In genomic region chr4:128048716-128049115, GRCm38 (mm10) we compare ENCODE assay signal across 22 mouse cellular contexts.
DNase-seq lines count a peak whose midpoint lies in the region; ATAC-seq and TF ChIP-seq lines count a peak whose summit lies in the region.
"Had no signal": no experiment of that assay in that cellular context is flagged by ENCODE, and none has a peak within 500 bp of the region (broad histone marks: within the 10 kb centered on the region; RNA-seq: fewer than 3 reads in every experiment).

No protein-coding gene starts in this region.

- 78% methylated on average over 1 of the region's 1 CpGs for WGBS in hindbrain, embryonic 14.5 days
- WGBS in hindbrain, embryonic 12.5 days = 87% methylated on average over 1 of the region's 1 CpGs
- WGBS in hindbrain, postnatal 0 days = 58% methylated on average over 1 of the region's 1 CpGs
- WGBS in hindbrain, embryonic 11.5 days = 92% methylated on average over 1 of the region's 1 CpGs

- ATAC-seq in hindbrain, embryonic 14.5 days (ENCODE audit: low FRiP score) = peak; percentile 14; the same call in 1 of the 2 replicates
- no peak for ATAC-seq in hindbrain, embryonic 12.5 days (ENCODE audit: low FRiP score)
- ATAC-seq in hindbrain, postnatal 0 days = no peak
- ATAC-seq in hindbrain, embryonic 11.5 days (ENCODE audit: low FRiP score) = no peak
- ATAC-seq: activated CD4-positive, CD25-positive, alpha-beta regulatory T cell, adult 4 months; CD4-positive, CD25-positive, alpha-beta regulatory T cell, adult 4 months; forebrain, embryonic 13.5 days; forebrain, embryonic 15.5 days; forebrain, postnatal 0 days; Patski had no signal

- no peak overlapping the region for H3K9ac ChIP-seq in hindbrain, embryonic 14.5 days
- H3K9ac ChIP-seq in hindbrain, embryonic 12.5 days = no peak overlapping the region
- H3K9ac ChIP-seq in hindbrain, postnatal 0 days (replicated peaks; ENCODE audit: low read length) = no peak overlapping the region
- no peak overlapping the region for H3K9ac ChIP-seq in hindbrain, embryonic 11.5 days (ENCODE audit: low read depth, low read length)
- H3K9ac ChIP-seq: embryonic facial prominence, embryonic 12.5 days; forebrain, embryonic 13.5 days; forebrain, embryonic 15.5 days; forebrain, postnatal 0 days had no signal

- H3K36me3 ChIP-seq in hindbrain, embryonic 14.5 days (replicated peaks; ENCODE audit: control insufficient read depth, insufficient read depth) = no peaks in the 10 kb centered on the region
- H3K36me3 ChIP-seq in hindbrain, embryonic 12.5 days = no peaks in the 10 kb centered on the region
- no peaks in the 10 kb centered on the region for H3K36me3 ChIP-seq in hindbrain, postnatal 0 days (ENCODE audit: insufficient read depth, low read length)
- no peaks in the 10 kb centered on the region for H3K36me3 ChIP-seq in hindbrain, embryonic 11.5 days (ENCODE audit: control insufficient read depth, insufficient read depth, low read length)
- H3K36me3 ChIP-seq: embryonic facial prominence, embryonic 10.5 days; embryonic facial prominence, embryonic 12.5 days; forebrain, embryonic 15.5 days; G1E had no signal

- H3K27me3 ChIP-seq in hindbrain, embryonic 14.5 days (ENCODE audit: control insufficient read depth, insufficient read depth, low read length) = no peaks in the 10 kb centered on the region
- H3K27me3 ChIP-seq in hindbrain, embryonic 12.5 days = no peaks in the 10 kb centered on the region
- H3K27me3 ChIP-seq in hindbrain, postnatal 0 days (ENCODE audit: insufficient read depth, low read length) = no peaks in the 10 kb centered on the region
- H3K27me3 ChIP-seq in hindbrain, embryonic 11.5 days (ENCODE audit: control insufficient read depth, insufficient read depth, low read length) = no peaks in the 10 kb centered on the region
- H3K27me3 ChIP-seq: CH12.LX; embryonic facial prominence, embryonic 12.5 days; forebrain, embryonic 13.5 days; forebrain, embryonic 15.5 days; Patski had no signal

- H3K4me1 ChIP-seq in hindbrain, embryonic 14.5 days (replicated peaks; ENCODE audit: control insufficient read depth, insufficient read depth, low read length) = 0 out of 2 replicates have a peak, but pooled peaks cover 2% of the 10 kb centered on the region
- no peaks in the 10 kb centered on the region for H3K4me1 ChIP-seq in hindbrain, embryonic 12.5 days
- peaks cover 4% of the 10 kb centered on the region; the same call in 1 of the 2 replicates for H3K4me1 ChIP-seq in hindbrain, postnatal 0 days (ENCODE audit: insufficient read depth, low read length)
- no peaks in the 10 kb centered on the region; the same call in 1 of the 2 replicates for H3K4me1 ChIP-seq in hindbrain, embryonic 11.5 days (replicated peaks; ENCODE audit: control insufficient read depth, insufficient read depth, low read length)
- H3K4me1 ChIP-seq: embryonic facial prominence, embryonic 10.5 days; embryonic facial prominence, embryonic 12.5 days; forebrain, embryonic 15.5 days had no signal

- peak; percentile 76 to 85 for DNase-seq in cerebellum, postnatal 10 days
- DNase-seq in cerebellum, adult 11 months = no peak
- DNase-seq in hindbrain, embryonic 14.5 days (ENCODE audit: low spot score) = no peak
- peak; percentile 28 for DNase-seq in hindbrain, postnatal 0 days (ENCODE audit: low spot score)
- no peak for DNase-seq in hindbrain, embryonic 11.5 days (ENCODE audit: low spot score)
- DNase-seq: adrenal gland, adult 8-10 months; adrenal gland, postnatal 14 days; adrenal gland, postnatal 36 days; B cell, adult 2 months; cerebellum, adult 18-20 months; cerebellum, adult 9-10 months; forebrain, postnatal 0 days had no signal

- no peak for TF ChIP-seq CTCF in hindbrain, postnatal 0 days (IDR thresholded peaks at IDR 0.05; ENCODE audit: low read depth)

- no peak overlapping the region for H3K4me3 ChIP-seq in hindbrain, embryonic 14.5 days (replicated peaks; ENCODE audit: low read length)
- H3K4me3 ChIP-seq in hindbrain, embryonic 12.5 days = no peak overlapping the region
- no peak overlapping the region for H3K4me3 ChIP-seq in hindbrain, postnatal 0 days (ENCODE audit: low read length)
- no peak overlapping the region for H3K4me3 ChIP-seq in hindbrain, embryonic 11.5 days (ENCODE audit: low read depth, low read length)
- H3K4me3 ChIP-seq: embryonic facial prominence, embryonic 10.5 days; embryonic facial prominence, embryonic 12.5 days; forebrain, embryonic 13.5 days; forebrain, embryonic 15.5 days had no signal

- H3K4me2 ChIP-seq in hindbrain, embryonic 14.5 days (replicated peaks) = no peak overlapping the region
- H3K4me2 ChIP-seq in hindbrain, embryonic 12.5 days (replicated peaks) = no peak overlapping the region
- H3K4me2 ChIP-seq in hindbrain, postnatal 0 days (ENCODE audit: low read depth, low read length) = no peak overlapping the region
- no peak overlapping the region for H3K4me2 ChIP-seq in hindbrain, embryonic 11.5 days (replicated peaks; ENCODE audit: low read depth, low read length)
- H3K4me2 ChIP-seq: embryonic facial prominence, embryonic 12.5 days; forebrain, embryonic 13.5 days; forebrain, embryonic 15.5 days had no signal

- H3K27ac ChIP-seq in hindbrain, embryonic 14.5 days = no peak overlapping the region
- no peak overlapping the region for H3K27ac ChIP-seq in hindbrain, embryonic 12.5 days
- H3K27ac ChIP-seq in hindbrain, postnatal 0 days = no peak overlapping the region
- H3K27ac ChIP-seq in hindbrain, embryonic 11.5 days (ENCODE audit: low read depth, low read length) = no peak overlapping the region
- H3K27ac ChIP-seq: embryonic facial prominence, embryonic 10.5 days; embryonic facial prominence, embryonic 12.5 days; forebrain, embryonic 13.5 days; forebrain, embryonic 15.5 days had no signal

- no peaks in the 10 kb centered on the region for H3K9me3 ChIP-seq in hindbrain, embryonic 14.5 days (ENCODE audit: control insufficient read depth, low read length)
- no peaks in the 10 kb centered on the region for H3K9me3 ChIP-seq in hindbrain, embryonic 12.5 days (replicated peaks)
- H3K9me3 ChIP-seq in hindbrain, postnatal 0 days (ENCODE audit: low read length) = no peaks in the 10 kb centered on the region
- no peaks in the 10 kb centered on the region for H3K9me3 ChIP-seq in hindbrain, embryonic 11.5 days (ENCODE audit: control insufficient read depth, low read length)
- H3K9me3 ChIP-seq: embryonic facial prominence, embryonic 10.5 days; embryonic facial prominence, embryonic 12.5 days; forebrain, embryonic 13.5 days; forebrain, embryonic 15.5 days had no signal

Comparison
In these comparisons a context has a peak if more than half of its experiments do, and no peak if none do; other contexts are left out.
1. DNase-seq: peak in cerebellum, postnatal 10 days (2 of 2) and hindbrain, postnatal 0 days (single experiment); none in cerebellum, adult 11 months (single experiment), hindbrain, embryonic 14.5 days (single experiment) and hindbrain, embryonic 11.5 days (single experiment).